Mouse (Mus musculus) G1E-ER4 (cell line): Measurements from ENCODE around the gene Zfp740. TPM values are rescaled to one million over a fixed set of nuclear protein-coding genes. Genes with fewer than 3 reads are reported as not detected.
A peak's percentile ranks its signal among the peaks of the same experiment; 100 is the strongest.

Experiments
- GATA1 ChIP-seq: IDR thresholded peaks from one replicate; pipeline ENCODE4 v1.8.0; 2012; ENCODE audit warnings: low read length, inconsistent platforms
- polyA plus RNA-seq: library from polyadenylated mRNA; stranded (reverse); fragments of >175 nt; gene quantifications from 2 replicates; pipeline ENCODE4 v1.2.3, GENCODE M21; 2012

The Zfp740 gene
- polyA plus RNA-seq, 1 experiment: 16.0 TPM

GRCm38 (mm10) chr15:102183076-102183475 is 20.0 kb upstream of the Zfp740 start:
- no peak for TF ChIP-seq GATA1

DNA sequence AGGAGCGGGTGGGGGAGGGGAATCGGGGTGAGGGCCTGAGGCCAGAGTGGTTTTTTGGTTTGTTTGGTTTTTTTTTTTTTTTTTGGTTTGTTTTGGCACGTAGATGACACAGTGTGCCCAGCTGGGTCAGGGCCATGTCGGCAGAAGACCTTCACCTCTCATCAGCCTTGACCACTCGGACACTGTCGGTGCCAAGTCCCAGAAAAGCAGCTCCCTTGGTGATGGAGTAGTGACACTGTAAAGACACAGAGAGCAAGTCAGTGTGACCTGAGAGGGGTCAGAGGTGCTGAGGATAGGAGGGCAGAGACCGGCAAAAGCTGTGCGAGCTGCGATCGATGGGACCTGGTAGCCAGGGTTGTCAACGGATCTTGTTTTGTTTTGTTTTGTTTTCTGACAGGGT is 16.8 kb upstream of the Zfp740 start:
- TF ChIP-seq GATA1: no peak

- no peak for TF ChIP-seq GATA1
Observed at GRCm38 (mm10) chr15:102188096-102188495, 15.0 kb upstream of the Zfp740 start.

DNA sequence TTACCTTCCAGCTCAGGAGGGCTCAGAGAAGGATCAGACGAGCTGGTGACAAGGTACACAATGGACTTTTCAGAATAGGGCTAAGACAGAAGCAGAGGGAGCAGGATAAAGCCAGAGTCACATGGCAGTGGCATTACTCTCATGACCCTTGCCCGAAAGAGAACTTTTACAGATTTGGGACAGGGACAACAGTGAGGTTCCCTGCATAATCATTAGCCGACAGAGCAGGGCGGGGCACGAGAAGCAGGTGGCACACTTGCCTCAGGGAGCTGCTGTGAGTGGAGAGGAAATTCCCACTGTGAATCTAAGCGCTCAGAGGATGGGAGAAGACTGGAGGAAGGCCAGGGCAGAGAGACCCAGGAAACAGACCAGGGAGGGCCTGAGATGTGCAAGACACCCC is 14.2 kb upstream of the Zfp740 start:
- TF ChIP-seq GATA1: no peak

DNA sequence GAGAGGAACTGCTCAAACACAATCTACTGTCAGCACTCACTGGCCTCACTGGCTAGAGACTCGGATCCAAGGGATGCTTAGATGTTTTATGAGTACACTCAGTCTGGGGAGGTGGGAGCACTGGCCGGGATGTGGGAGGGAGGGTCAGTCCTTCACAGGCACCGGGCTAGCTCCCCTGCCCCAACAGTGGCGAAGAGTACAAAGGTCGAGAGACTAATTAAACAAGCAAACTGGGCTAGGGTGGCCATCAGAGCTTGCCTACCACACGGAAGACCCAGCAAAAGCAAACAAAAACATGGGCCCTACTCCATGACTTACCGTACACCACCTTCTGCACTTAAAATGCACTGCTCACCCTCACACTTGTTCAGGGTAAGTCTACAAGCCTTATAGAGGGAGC is 11.3 kb upstream of the Zfp740 start:
- no peak for TF ChIP-seq GATA1

- TF ChIP-seq GATA1: no peak
Observed at GRCm38 (mm10) chr15:102192271-102192812, 10.7 kb upstream of the Zfp740 start.

- no peak for TF ChIP-seq GATA1
Observed at GRCm38 (mm10) chr15:102192820-102193386, 10.1 kb upstream of the Zfp740 start.

- TF ChIP-seq GATA1: no peak
Observed at GRCm38 (mm10) chr15:102193652-102194051, 9.4 kb upstream of the Zfp740 start.

- no peak for TF ChIP-seq GATA1
Observed at GRCm38 (mm10) chr15:102194439-102194838, 8.6 kb upstream of the Zfp740 start.

- no peak for TF ChIP-seq GATA1
Observed at GRCm38 (mm10) chr15:102195373-102195772, 7.7 kb upstream of the Zfp740 start.

- no peak for TF ChIP-seq GATA1
Observed at GRCm38 (mm10) chr15:102198841-102199240, 4.2 kb upstream of the Zfp740 start.

DNA sequence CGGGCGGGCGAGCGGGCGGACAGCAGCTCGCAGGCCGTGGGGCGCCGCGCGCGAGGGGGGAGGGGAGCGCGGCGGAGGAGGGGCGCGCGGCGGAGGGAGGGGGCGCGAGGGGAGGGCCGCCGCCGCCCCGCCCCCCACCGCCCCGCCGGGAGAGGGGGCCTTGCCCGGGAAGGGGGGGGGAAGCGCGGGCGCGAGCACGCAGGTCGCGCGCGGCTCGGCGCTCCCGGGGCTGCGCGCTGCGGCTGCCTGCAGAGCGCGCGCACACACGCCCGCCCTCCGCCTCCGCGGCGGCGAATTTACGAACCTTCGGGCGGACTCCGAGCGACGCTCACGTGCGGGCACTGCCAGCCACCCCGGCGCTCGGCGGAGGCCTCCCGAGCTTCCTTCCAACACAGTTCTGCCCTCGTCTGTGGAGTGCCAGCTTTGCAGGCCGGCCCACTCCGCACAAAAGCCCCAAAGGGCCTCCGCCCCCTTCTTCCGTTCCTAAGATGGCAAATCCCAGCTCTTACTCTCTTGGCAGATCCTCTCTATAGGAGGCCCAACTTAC is 859 bp downstream of the Zfp740 start:
- no peak for TF ChIP-seq GATA1

- TF ChIP-seq GATA1: no peak
Observed at GRCm38 (mm10) chr15:102204674-102205505, 1.8 kb downstream of the Zfp740 start, which contains the start of gene Csad. Gene Csad (minus strand): TSS chr15:102204724.

DNA sequence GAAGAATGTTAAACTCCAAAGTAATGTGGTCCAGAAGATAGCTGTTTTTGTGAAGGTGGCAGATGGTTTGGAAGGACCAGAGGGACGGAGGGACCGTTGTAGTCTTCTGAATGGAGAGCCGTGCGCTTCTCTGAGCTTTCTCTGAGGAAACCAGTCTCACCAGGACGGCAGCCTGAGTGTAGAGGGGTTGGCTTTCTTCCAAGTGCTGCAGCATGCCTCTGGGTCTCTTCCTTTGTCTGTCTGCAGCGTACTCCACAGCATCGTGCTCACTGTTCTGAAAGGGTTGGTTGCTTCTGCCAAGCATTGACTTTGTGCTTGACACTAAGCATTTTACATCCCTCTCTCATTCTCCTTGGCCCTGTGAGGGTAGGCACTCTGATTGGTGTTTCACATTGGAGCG is 2.7 kb downstream of the Zfp740 start:
- TF ChIP-seq GATA1: no peak

DNA sequence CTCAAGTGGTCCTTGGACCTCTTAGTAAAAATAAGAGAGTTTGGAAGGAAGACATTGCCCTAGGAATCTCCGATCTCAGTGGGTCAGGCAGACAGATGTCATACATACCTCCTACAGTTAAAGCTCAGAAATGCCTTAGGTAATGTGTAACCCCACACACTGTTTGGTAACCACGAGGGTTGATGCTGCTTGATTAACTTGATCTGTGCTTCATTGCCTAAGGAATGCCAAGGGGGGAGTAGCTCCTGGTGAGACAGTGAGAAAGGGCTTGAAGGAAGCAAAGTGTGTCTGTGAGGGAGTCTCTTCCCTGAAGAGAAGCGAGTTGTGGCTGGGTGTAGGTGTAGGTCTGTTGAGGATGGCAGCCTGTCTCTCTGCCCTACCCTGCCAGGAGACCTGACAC is 4.3 kb downstream of the Zfp740 start:
- no peak for TF ChIP-seq GATA1

DNA sequence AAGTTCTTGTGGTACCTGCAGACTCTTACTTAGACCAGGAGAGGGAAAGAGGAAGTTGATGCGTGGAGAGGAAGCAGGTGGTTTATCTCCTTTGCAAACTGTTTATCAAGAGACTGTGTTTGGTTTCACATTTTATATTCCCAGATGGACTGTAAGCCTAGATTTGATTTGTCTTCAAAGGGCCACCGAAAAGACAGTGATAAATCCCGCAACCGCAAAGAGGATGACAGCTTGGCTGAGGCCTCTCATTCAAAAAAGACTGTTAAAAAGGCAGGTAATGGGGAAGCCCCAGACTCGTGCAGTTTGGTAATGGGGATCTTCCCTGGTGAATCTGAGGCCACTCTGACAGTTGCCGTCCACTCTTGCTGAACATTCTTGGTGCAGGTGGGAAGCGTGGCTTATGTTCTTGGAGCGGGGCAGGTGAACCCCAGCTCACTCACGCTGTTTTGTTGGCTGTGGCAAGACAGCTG is 5.1 kb downstream of the Zfp740 start:
- TF ChIP-seq GATA1: peak; percentile 96
